Mouse (Mus musculus): Measurements from ENCODE around the gene Filip1. TPM values are rescaled to one million over a fixed set of nuclear protein-coding genes. Genes with fewer than 3 reads are reported as not detected.

Gene Filip1
- polyA plus RNA-seq, 2 experiments: 4.9 to 6.0 TPM

GRCm38 (mm10) chr9:79958395-79958794 is 54.3 kb downstream of the Filip1 start:
- H3K9ac ChIP-seq (ENCODE audit: low read depth, low read length, severe bottlenecking): no peak overlapping the region
- TF ChIP-seq POLR2A (IDR thresholded peaks at IDR 0.05; ENCODE audit: borderline replicate concordance, extremely low read depth, insufficient read depth, insufficient read length): no peak
- ATAC-seq (ENCODE audit: low FRiP score, low read depth) (no peak), DNase-seq (ENCODE audit: low spot score) (no peak)
- H3K4me3 ChIP-seq (replicated peaks; ENCODE audit: low read length): no peak overlapping the region
- H3K36me3 ChIP-seq (ENCODE audit: control insufficient read depth, insufficient read depth, low read length): no peaks in the 10 kb centered on the region
- no peak overlapping the region for H3K4me2 ChIP-seq (replicated peaks; ENCODE audit: low read depth, low read length, severe bottlenecking)
- 65% methylated on average over 3 of the region's 3 CpGs for WGBS
- no peaks in the 10 kb centered on the region for H3K27me3 ChIP-seq (ENCODE audit: control insufficient read depth, insufficient read depth, low read length)
- no peaks in the 10 kb centered on the region for H3K4me1 ChIP-seq (ENCODE audit: control insufficient read depth, insufficient read depth, low read length)
- no peak overlapping the region for H3K27ac ChIP-seq (replicated peaks; ENCODE audit: low read depth, low read length)
- no peaks in the 10 kb centered on the region for H3K9me3 ChIP-seq (ENCODE audit: control insufficient read depth, low read length)

GRCm38 (mm10) chr9:79954944-79955343 is 57.7 kb downstream of the Filip1 start:
- Histone ChIP-seq H3K27ac (replicated peaks; ENCODE audit: low read depth, low read length) (no peak overlapping the region), H3K9ac (ENCODE audit: low read depth, low read length, severe bottlenecking) (no peak overlapping the region), H3K4me1 (ENCODE audit: control insufficient read depth, insufficient read depth, low read length) (peaks cover 15% of the 10 kb centered on the region), H3K4me2 (replicated peaks; ENCODE audit: low read depth, low read length, severe bottlenecking) (no peak overlapping the region), H3K27me3 (ENCODE audit: control insufficient read depth, insufficient read depth, low read length) (no peaks in the 10 kb centered on the region), H3K4me3 (replicated peaks; ENCODE audit: low read length) (no peak overlapping the region), H3K36me3 (ENCODE audit: control insufficient read depth, insufficient read depth, low read length) (no peaks in the 10 kb centered on the region), H3K9me3 (ENCODE audit: control insufficient read depth, low read length) (no peaks in the 10 kb centered on the region)
- ATAC-seq (ENCODE audit: low FRiP score, low read depth) (no peak), DNase-seq (ENCODE audit: low spot score) (no peak)
- 71% methylated on average over 5 of the region's 5 CpGs for WGBS
- no peak for TF ChIP-seq POLR2A (IDR thresholded peaks at IDR 0.05; ENCODE audit: borderline replicate concordance, extremely low read depth, insufficient read depth, insufficient read length)

- 33% methylated on average over 8 of the region's 8 CpGs for WGBS
- no peak for TF ChIP-seq POLR2A (IDR thresholded peaks at IDR 0.05; ENCODE audit: borderline replicate concordance, extremely low read depth, insufficient read depth, insufficient read length)
- DNase-seq (ENCODE audit: low spot score): peak; percentile 30
Observed at GRCm38 (mm10) chr9:79951984-79952383, 60.7 kb downstream of the Filip1 start.

GRCm38 (mm10) chr9:79951339-79951738 is 61.3 kb downstream of the Filip1 start:
- no peak for DNase-seq (ENCODE audit: low spot score)
- no peak for TF ChIP-seq POLR2A (IDR thresholded peaks at IDR 0.05; ENCODE audit: borderline replicate concordance, extremely low read depth, insufficient read depth, insufficient read length)
- H3K4me1 ChIP-seq (ENCODE audit: control insufficient read depth, insufficient read depth, low read length): peaks cover 15% of the 10 kb centered on the region
- H3K9ac ChIP-seq (ENCODE audit: low read depth, low read length, severe bottlenecking): no peak overlapping the region
- no peak overlapping the region for H3K4me2 ChIP-seq (replicated peaks; ENCODE audit: low read depth, low read length, severe bottlenecking)
- 82% methylated on average over 5 of the region's 5 CpGs for WGBS
- H3K27ac ChIP-seq (replicated peaks; ENCODE audit: low read depth, low read length): no peak overlapping the region
- H3K27me3 ChIP-seq (ENCODE audit: control insufficient read depth, insufficient read depth, low read length): no peaks in the 10 kb centered on the region
- no peak overlapping the region for H3K4me3 ChIP-seq (replicated peaks; ENCODE audit: low read length)
- ATAC-seq (ENCODE audit: low FRiP score, low read depth): no peak
- H3K9me3 ChIP-seq (ENCODE audit: control insufficient read depth, low read length): no peaks in the 10 kb centered on the region
- no peaks in the 10 kb centered on the region for H3K36me3 ChIP-seq (ENCODE audit: control insufficient read depth, insufficient read depth, low read length)

More at GRCm38 (mm10) chr9:79951984-79952383, 60.7 kb downstream of the Filip1 start:
- ATAC-seq (ENCODE audit: low FRiP score, low read depth): 0 out of 2 replicates have a peak, but pooled peaks have one; percentile 41
- no peak overlapping the region for H3K27ac ChIP-seq (replicated peaks; ENCODE audit: low read depth, low read length)
- H3K4me1 ChIP-seq (ENCODE audit: control insufficient read depth, insufficient read depth, low read length): peaks cover 15% of the 10 kb centered on the region
- H3K9me3 ChIP-seq (ENCODE audit: control insufficient read depth, low read length): no peaks in the 10 kb centered on the region
- no peaks in the 10 kb centered on the region for H3K36me3 ChIP-seq (ENCODE audit: control insufficient read depth, insufficient read depth, low read length)
- H3K4me2 ChIP-seq (replicated peaks; ENCODE audit: low read depth, low read length, severe bottlenecking): no peak overlapping the region
- no peak overlapping the region for H3K4me3 ChIP-seq (replicated peaks; ENCODE audit: low read length)
- no peak overlapping the region for H3K9ac ChIP-seq (ENCODE audit: low read depth, low read length, severe bottlenecking)
- no peaks in the 10 kb centered on the region for H3K27me3 ChIP-seq (ENCODE audit: control insufficient read depth, insufficient read depth, low read length)

GRCm38 (mm10) chr9:79950666-79951065 is 62.0 kb downstream of the Filip1 start:
- DNase-seq (ENCODE audit: low spot score) (no peak), ATAC-seq (ENCODE audit: low FRiP score, low read depth) (no peak)
- WGBS: 95% methylated on average over 5 of the region's 5 CpGs
- TF ChIP-seq POLR2A (IDR thresholded peaks at IDR 0.05; ENCODE audit: borderline replicate concordance, extremely low read depth, insufficient read depth, insufficient read length): no peak
- Histone ChIP-seq H3K4me2 (replicated peaks; ENCODE audit: low read depth, low read length, severe bottlenecking) (no peak overlapping the region), H3K4me3 (replicated peaks; ENCODE audit: low read length) (no peak overlapping the region), H3K36me3 (ENCODE audit: control insufficient read depth, insufficient read depth, low read length) (no peaks in the 10 kb centered on the region), H3K27me3 (ENCODE audit: control insufficient read depth, insufficient read depth, low read length) (no peaks in the 10 kb centered on the region), H3K27ac (replicated peaks; ENCODE audit: low read depth, low read length) (no peak overlapping the region), H3K4me1 (ENCODE audit: control insufficient read depth, insufficient read depth, low read length) (peaks cover 15% of the 10 kb centered on the region), H3K9ac (ENCODE audit: low read depth, low read length, severe bottlenecking) (no peak overlapping the region), H3K9me3 (ENCODE audit: control insufficient read depth, low read length) (no peaks in the 10 kb centered on the region)

- H3K4me1 ChIP-seq (ENCODE audit: control insufficient read depth, insufficient read depth, low read length): peaks cover 15% of the 10 kb centered on the region
- no peak overlapping the region for H3K9ac ChIP-seq (ENCODE audit: low read depth, low read length, severe bottlenecking)
- TF ChIP-seq POLR2A (IDR thresholded peaks at IDR 0.05; ENCODE audit: borderline replicate concordance, extremely low read depth, insufficient read depth, insufficient read length): no peak
- ATAC-seq (ENCODE audit: low FRiP score, low read depth): no peak
- no peak overlapping the region for H3K4me3 ChIP-seq (replicated peaks; ENCODE audit: low read length)
- no peaks in the 10 kb centered on the region for H3K27me3 ChIP-seq (ENCODE audit: control insufficient read depth, insufficient read depth, low read length)
- H3K4me2 ChIP-seq (replicated peaks; ENCODE audit: low read depth, low read length, severe bottlenecking): no peak overlapping the region
- no peaks in the 10 kb centered on the region for H3K36me3 ChIP-seq (ENCODE audit: control insufficient read depth, insufficient read depth, low read length)
- DNase-seq (ENCODE audit: low spot score): peak; percentile 27
- WGBS: 56% methylated on average over 6 of the region's 6 CpGs
- H3K27ac ChIP-seq (replicated peaks; ENCODE audit: low read depth, low read length): no peak overlapping the region
- H3K9me3 ChIP-seq (ENCODE audit: control insufficient read depth, low read length): no peaks in the 10 kb centered on the region
Observed at GRCm38 (mm10) chr9:79950038-79950437, 62.6 kb downstream of the Filip1 start.

Data from limb, embryonic 14.5 days (tissue).